Mouse (Mus musculus): ENCODE data around the gene Piezo1.

The Piezo1 gene

DNA sequence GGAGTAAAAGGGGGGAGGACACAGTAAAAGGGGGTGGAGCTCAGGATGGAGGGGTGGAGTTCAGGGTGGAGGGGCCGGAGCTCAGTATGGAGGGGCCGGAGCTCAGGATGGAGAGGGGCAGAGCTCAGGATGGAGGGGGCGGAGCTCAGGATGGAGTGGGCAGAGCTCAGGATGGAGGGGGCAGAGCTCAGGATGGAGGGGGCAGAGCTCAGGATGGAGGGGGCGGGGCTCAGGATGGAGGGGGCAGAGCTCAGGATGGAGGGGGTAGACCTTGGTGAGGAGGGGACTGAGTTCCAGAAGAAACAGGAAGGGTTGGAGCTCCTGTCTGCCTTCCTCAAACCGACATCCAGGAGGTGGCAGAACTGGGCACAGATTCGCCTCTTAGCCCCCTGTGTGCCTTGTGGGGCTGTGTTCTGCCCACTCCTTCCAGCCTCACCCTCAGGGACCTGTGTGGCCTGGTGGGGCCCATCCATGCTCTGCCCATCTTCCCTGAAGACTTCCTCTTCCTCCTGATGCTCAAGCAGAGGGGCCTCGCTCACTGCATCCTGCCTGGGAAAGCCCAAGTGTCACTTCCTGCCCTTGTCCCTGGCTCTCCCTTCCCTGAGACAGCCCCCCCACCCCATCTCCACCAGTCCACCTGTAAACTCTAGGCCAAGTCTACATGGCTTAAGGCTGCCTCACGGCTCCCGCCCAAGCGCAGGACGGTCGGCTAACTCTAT lies 54.0 kb downstream of the Piezo1 start:
- DNase-seq (ENCODE audit: low spot score), result no peak

DNA sequence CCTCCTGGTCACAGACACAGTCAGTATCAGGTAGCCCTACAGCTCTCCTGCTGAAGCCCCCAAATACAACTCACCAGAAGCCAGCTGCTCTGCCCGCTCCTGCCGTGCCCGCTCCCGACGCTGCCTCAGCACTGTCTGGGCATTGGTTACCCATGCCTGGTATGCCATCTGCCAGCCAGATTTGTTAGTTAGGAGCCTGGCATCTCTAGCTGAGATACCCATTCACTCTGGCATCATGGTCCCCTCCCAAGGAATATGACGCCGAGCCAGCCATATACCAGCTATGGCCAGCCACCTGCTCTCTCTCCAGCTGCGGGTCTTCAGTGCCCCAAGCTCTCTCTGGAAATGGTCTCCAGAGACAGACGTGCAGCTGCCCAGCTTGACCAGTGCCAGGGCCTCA lies 62.7 kb downstream of the Piezo1 start:
- DNase-seq (ENCODE audit: low spot score), result no peak

DNA sequence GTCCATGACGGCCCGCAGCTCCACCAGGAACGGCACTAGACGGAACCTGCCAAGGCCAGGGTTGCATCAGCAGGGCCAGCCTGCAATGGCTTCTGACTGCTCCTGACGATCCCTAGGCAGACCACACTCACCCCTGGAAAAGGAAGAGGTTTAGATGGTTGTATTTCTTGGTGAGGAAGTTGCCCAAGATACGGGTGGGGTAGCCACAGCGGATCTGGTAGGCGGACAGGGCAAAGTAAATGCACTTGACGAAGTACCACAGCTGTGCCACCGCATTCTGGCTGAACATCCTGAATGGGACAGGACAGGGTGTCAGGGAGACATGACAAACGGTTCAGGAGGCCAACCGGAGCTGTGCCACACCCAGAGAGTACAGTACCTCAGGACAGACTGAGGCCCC lies 66.3 kb downstream of the Piezo1 start:
- DNase-seq (ENCODE audit: low spot score), result no peak

DNA sequence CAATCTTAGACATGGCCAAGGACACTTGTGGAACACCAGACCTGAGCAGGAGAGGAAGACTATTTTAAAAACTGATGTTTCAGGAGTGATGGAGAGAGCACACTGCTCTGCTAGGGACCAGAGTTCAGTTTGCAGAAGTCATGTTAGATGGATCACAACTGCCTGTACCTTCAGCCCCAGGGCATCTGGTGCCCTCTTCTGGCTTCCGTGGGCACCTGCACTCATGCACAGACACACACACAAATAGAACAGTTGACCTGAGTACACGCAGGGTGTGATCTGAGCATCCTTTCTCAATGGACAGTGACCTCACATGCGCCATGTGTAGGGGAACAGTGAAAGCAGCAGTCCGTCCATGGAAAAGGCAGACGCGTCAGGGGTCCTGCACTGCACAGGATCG lies 67.3 kb downstream of the Piezo1 start:
- DNase-seq (ENCODE audit: low spot score), result no peak

DNA sequence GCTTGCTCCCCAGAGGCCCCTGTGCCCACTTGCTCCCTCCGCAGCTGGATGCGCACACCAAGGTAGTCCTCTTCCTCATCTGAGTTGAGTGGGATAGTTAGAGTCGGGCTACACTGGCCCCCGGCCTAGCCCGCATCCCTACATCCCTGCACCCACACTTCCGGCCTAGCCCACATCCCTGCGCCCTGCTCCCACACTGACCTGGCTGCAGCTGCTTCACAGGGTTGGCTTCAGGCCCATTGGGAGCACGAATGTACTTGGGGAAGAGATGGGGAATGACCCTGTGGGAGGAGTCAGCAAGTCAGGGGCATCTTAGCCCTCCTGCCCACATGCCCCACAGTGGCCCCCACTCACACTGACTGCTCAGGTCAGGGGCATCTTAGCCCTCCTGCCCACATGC lies 68.7 kb downstream of the Piezo1 start:
- no peak for DNase-seq (ENCODE audit: low spot score)

DNA sequence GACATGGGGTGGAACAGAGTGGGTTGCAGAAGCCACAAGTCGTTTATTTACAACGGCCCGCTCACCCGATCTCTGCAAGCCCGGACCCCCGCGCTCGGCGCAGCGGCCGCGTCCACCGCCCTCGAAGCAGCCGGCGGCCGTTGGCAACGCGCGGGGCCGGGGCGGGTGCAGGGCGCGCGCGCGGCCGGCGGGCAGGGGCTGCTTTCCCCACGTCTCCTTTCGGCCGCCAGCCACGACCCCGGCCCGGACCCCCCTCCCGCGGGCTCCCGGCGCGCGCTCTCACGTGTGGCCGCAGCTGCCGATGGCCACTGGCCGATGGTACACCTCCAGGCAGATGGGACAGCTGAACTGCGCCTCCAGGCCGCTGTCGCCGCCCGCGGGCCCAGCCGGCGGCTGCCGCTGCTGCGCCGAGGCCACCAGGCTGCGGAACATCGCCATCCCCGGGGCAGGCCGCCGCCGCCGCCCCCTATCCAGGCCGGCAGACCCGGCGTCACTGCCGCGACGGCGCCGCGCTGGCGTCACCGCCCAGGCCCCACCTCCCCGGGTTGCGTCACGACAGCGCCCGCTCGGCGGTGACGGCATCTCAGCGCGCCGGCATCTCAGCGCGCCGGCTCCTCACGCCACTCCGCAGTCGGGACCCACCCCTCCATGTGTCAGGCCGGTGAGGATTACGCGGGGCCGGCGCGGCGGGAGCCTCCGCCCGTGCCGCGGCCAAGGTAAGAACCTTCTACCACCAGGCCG lies 75.4 kb downstream of the Piezo1 start, which contains the start of the genes Rnf166 and Ctu2:
Rnf166 (minus strand) TSS at position 485 of the 741 bp plus-strand sequence.
Ctu2 (plus strand) TSS at position 564 of the 741 bp plus-strand sequence.
- DNase-seq (ENCODE audit: low spot score), result peak; percentile 95

DNA sequence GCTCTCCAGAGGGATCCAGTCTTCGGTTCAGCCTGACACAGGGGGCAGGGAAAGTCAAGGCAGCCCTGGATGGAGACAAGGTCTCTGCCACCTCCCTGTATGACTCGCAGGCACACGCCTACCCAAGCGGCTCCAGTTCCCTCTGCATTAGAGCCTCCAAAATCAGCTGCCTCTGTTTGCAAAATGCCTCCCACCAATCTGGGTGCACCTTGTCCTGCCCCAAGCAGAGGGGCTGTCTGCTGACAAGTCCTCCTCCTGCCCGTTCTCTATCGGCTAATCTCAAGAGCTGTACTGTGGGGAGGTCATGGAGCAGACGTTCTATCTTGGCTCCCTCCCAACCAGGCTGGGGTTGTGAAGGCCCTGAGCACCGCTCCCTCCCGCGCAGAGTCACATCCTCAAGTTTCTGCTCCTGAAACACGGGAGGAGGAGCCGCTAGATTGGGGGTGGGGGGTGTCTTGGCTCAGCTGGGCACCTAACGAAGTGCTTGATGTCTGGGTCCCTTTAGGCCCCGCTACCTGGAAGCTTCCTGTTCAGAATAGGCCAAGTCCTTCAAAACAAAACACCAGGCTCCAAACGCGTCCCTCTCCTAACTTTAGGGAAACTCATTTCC lies 76.1 kb downstream of the Piezo1 start:
- no peak for DNase-seq (ENCODE audit: low spot score)

DNA sequence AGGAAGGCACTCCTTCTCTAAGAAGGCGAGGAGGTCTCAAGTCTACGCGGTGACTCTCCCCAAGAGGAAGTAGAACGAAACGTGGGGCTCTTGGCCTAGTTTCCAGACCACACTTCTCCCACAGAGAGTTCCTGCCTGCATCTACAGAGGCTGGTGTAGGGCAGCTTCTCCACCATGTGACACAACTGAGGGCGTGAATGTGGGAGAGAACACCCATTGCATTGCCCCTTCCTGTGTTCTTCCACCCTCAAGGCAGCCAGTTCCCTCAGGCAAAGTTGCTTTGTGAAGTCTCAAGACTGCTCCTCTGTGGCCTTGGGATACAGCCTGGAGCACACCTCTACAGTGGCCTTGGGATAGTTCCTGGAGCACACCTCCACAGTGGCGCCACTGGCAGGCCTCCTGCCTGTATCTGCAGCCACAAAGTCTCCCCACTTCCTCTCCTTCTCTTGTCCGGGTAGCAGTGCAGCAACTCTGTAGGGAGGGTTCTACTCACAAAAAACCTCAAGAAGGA lies 77.2 kb downstream of the Piezo1 start:
- no peak for DNase-seq (ENCODE audit: low spot score)

DNA sequence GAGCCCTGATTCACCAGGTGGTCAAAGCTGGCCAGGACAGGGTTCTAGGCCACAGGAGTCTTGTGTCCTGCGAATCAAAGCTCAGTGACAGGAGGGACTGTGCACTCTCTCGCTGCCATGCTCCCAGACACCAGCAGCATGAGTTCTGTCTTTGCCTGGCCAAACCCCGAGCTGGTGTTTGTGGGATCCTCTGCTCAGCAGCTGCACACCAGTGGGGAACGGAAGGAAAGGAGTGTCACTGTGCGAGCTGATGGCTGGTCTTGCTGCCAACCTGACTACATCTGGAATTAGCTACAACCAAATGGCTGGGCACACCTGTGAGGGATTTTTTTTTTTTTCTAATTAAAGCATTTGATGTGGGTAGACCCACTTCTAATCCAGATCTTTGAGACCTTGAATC lies 80.4 kb downstream of the Piezo1 start:
- no peak for DNase-seq (ENCODE audit: low spot score)

DNA sequence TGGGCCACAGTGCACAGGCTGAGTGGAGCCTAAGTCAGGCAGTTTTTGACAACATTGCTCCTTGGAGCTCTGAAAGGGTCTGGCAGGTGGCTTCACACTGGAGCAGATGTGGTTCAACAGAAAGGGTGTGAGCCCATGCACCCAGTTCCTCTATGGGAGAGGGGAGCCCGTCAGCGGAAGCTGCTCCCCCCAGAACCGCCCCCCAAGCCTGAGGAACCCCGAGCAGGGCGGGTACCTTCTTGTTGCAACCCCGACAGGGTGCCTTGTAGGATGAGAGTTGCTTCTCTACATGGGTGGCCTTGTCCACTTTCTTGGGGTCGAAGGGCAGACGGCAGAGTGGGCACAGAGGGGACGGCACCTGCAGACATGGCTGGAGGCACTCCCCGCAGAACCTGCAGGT lies 81.2 kb downstream of the Piezo1 start:
- DNase-seq (ENCODE audit: low spot score), result no peak

DNA sequence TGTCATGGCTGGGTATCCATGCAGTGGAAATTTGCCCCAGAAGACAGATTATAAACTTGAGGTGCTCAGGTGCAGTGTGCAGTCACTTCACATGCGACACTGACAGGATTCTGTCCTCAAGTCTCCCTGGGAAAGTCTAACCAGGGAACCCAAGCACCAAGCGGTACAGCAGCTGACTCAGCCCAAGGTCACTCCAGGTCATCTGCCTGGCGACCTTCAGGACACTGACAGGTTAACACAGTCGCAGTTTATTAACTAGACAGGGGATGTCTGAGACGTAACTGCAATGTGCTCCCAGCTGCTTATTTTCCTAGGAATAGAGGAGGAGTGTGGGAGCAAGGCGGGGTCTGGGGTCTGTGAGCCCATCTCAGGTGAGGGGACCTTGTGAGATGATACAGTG lies 81.7 kb downstream of the Piezo1 start:
- DNase-seq (ENCODE audit: low spot score), result no peak

DNA sequence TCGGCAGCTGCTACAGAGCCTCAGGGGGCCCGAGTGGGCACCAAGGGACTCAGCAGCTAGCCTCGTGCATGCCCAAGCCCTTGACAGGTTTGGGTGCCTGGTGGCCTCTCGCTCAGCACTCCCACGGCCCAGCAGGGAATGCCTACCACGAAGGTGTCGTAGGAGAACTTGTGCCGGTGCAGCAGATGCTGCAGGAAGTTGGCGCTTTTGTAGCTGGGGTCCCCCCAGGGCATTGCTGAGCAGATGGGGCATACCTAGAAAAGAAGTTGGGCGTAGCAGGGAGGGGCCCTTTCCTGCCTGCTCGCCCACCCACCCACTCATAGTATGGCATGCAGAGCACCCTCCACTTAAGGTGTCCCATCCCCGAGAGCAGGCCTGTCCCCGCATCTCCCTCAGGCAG lies 83.3 kb downstream of the Piezo1 start:
- no peak for DNase-seq (ENCODE audit: low spot score)

DNA sequence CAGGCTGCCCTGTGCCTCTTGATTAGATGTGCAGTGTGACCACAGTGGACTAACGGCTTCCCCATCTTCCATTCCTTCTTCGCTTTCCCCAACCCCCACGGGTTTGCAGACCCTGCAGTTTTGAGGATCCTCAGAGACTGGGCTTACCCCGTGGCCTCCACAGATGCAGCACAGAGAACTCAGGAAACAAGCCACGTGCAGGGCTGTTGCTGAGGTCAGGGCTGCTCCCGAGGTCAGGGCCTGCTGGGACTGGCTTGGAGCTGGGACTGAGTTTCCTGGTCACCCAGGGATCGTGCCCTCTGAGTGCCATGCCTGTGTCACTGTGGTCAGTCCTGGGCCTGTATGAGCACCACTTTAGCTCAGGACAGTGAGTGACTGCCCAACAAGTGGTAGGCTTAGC lies 86.1 kb downstream of the Piezo1 start:
- no peak for DNase-seq (ENCODE audit: low spot score)

DNA sequence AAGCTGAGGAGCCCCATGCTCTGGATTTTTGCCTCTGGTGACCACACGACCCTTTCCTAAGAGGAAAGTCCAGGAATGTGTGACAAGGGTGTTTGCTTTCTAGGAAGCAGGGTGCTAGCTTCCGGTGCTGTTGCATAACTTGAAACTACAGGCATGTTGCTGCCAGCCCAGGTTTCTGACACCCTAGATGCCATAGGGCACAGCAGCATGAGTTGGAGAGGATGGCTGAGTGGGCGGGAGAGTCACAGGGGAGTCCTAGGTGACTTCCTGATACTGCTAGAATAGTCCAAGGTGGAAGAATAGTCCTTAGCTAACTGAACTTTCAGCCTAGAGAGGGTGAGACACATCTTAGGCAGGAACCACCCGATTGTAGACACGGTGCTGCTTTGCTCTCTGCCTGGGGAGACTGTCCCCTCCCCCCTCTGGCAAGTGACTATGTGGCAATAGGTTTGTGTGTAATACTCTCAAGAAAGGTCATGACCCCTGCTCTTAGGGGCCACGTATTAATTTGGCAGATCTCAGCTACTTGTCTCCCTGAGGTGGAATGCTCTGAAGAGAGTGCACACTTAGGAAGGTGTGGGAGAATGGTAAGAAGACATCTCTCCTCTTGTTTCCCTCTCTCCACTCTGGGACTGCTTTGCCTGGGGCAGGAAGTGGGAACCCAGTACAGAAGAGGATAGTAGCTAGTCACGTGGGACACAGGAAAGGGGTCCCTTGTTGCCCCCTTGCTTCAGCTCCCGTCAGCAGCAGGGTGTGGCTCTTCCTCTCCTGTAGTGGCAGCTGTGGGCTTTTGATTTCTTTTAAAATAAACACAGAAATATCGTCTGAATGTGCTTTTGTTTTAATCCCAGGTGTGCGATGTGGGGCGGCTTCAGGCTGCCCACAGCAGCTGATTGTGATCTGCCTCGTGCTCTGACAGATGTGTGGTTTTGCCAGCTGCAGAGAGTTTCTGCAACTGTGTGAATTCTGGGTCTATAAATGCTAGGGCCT lies 87.2 kb downstream of the Piezo1 start:
- DNase-seq (ENCODE audit: low spot score), result no peak

DNA sequence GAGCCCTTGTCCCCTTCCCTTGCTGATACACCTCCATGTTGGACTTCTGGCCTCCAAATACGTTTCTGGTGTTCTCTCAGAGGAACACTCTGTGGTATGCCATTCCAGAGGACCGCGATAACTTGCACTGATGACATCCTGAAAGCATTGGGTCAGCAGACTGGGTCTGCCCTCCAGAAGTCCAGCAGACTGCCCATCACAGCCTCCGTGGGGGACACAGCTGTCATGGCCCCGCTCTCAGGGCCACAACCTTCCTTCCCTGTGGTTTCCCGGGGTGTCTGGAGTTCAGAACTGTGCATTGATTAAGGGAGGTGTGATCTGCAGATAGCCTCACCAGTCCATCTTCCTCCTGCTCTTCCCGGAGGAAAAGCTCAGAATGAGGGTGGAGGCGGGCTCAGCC lies 88.6 kb downstream of the Piezo1 start:
- no peak for DNase-seq (ENCODE audit: low spot score)

DNA sequence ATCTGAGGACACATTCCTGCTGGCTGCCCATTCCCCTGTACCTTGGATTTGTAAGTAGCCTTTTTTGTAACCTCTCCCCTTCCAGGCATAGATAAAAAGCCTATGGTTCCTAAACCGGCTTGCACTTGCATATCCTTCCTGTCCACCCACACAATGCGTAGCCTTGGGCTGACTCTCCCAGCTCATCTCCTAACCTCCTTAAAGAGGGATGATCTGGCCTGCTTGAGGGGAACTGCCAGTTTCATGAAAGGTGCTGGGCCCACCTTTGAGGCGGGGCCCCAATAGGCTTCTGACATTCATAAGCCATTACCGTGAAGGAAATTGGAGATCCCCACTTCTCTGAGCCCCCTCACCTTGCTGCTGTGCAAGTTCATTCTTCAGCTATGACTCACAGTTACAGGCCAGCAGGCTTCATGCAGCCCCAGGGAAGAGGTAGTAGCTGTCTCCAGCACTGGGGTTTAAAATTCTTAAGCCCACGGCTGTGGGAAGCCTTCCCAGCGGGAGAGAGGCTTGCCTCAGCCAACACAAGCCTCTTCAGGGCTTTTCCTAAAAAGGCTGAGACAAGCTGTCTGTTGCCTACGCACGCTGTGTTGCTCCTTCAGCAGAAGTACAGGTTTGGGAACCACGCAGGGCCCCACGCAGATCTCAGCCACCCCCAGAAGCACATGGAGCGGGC lies 89.5 kb downstream of the Piezo1 start:
- DNase-seq (ENCODE audit: low spot score), result no peak

DNA sequence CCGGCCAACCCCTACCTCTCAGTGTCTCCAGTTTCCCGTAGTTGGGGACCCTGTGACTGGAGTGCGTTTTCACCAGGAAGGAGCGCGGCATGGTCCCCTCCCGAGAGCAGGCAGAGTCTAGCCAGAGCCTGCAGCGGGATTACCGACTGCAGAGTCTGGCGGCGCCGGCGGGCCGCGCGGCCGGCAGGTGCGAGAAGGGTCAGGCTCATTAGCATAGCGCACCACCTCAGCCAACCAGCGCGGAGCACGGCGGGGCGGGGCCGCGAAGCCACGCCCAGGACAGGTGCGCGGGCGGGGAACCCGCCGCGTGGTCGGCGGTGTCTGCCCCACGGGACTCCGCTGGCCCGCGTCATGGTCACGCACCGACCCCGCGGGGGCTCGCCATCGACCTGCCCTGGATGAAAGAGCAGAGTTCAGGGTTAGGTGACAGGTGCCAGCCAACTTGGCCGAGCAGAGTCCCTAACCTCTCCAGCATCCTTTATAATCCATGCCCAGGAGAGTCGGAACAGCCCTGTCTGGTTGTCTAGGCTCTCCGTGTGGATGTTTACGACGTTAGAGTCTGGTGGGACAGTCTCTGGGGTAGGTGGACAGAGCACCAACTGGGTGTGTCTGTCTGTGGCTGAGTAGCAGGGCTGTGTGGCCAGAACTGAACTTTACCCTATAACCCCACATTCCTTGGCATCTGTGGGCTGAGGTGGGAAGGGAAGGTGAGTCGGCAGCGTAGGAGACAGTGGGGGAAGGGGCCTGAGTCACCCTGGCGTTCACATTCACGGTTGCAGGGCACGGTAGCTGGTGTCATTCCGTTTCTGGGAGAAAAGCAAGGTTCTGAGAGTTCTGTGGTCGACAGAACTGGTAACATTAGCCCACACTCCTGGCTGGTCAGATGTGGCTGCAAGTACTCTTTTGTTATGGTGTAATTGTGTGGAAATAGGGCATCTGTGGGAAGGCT lies 90.3 kb downstream of the Piezo1 start, which contains the start of gene Snai3:
Snai3 (minus strand) TSS at position 210 of the 949 bp plus-strand sequence.
- peak; percentile 52 for DNase-seq (ENCODE audit: low spot score)

DNA sequence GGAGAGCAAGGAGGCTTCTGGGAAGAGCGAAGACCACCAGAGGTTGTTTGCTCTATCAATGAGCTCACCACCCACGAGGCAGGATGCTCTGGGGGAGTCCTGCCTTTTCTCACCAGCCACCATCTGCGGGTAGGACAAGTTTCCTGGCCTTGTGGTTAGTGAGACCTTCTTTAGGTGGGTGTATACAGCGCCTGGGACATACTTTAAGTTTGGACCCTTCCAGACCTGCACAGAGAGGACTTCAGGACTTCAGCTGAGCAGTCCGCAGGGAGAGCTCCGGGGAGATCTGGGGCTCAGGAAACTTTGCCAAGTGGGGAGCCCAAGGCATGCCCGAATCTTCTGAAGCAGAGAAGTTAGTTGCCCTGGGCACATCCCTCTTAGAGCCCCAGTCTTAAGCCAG lies 91.1 kb downstream of the Piezo1 start:
- no peak for DNase-seq (ENCODE audit: low spot score)

DNA sequence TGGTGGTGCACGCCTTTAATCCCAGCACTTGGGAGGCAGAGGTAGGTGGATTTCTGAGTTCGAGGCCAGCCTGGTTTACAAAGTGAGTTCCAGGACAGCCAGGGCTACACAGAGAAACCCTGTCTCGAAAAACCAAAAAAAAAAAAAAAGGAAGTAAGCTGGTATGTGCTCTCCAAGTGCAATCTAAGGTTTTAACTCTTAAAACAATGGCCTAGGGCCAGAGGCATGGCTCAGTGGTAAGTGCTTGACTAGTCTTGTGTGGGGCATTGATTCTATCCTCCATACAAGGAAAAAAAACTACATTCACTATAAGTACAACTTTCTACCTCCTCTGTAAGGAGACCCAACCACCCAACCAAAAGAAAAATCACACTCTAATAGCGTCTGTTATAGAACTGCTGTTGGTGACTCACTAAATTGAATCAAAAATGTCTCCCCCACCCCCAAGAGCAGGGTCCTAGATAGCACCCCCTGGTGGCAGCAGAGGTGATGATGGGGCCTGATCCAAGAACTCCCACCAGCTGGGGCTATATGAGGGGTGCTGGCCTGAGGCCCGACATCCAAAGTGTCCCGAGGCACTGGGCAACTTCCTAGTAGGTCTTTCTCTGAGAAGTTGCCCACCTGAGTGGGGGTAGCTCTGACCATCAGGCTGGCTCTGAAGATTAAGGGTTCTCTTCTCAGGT lies 91.8 kb downstream of the Piezo1 start:
- DNase-seq (ENCODE audit: low spot score), result no peak
